Mouse (Mus musculus) cerebellum, postnatal 14 days (tissue): ENCODE results near the gene Celf2.

Experiments used
- DNase-seq, 2 experiments: peaks; one replicate each; pipeline ENCODE4 v3.0.0; 2021; ENCODE audit warnings: mixed read lengths in 2 of 2

Gene Celf2

DNA sequence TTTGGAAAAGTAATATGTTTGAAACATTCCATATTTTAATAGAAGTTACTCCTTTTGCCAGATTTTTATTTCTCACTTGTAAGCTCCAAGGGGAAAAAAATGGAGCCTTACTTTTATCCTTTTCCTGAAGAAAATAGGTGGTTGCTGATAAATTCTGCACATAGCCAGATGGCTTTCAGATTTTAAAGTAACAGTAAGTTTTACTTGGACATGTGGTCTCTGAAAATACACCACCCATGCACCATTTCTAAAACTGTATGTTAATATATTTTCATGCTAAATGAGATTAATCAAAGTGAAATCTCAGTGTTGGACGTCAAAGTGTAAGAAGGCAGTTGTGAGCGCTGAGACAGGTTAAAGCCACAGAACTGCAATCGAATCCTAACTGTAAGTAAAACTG is 502.5 kb downstream of the Celf2 start:
- DNase-seq, result no peak

DNA sequence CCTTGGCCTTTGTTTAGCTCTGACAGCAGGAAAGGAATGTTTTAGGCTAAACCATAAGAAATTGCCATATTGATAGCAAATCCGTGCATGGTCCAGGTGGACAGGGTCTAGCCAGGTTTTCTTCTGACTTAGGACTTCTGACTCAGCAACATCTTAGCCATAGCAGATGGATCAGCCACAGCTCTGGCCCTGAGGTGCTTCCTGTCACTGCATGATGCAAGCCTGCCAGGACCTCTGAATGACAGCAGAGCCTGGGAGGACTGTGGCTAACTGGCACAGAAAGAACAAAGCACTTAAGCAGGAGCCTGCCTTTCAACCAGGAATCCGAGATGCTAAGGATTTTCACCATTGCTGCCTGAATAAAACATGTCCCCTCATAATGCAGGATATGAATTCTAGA is 507.4 kb downstream of the Celf2 start:
- peak; percentile 82 to 87 for DNase-seq

- DNase-seq, result no peak
Measured at GRCm38 (mm10) chr2:6991010-6991421, 518.3 kb downstream of the Celf2 start.

- DNase-seq, result no peak
Measured at GRCm38 (mm10) chr2:6985706-6986105, 523.7 kb downstream of the Celf2 start.

GRCm38 (mm10) chr2:6983902-6984301 is 525.5 kb downstream of the Celf2 start:
- no peak for DNase-seq

GRCm38 (mm10) chr2:6976300-6976699 is 533.1 kb downstream of the Celf2 start:
- no peak for DNase-seq

DNA sequence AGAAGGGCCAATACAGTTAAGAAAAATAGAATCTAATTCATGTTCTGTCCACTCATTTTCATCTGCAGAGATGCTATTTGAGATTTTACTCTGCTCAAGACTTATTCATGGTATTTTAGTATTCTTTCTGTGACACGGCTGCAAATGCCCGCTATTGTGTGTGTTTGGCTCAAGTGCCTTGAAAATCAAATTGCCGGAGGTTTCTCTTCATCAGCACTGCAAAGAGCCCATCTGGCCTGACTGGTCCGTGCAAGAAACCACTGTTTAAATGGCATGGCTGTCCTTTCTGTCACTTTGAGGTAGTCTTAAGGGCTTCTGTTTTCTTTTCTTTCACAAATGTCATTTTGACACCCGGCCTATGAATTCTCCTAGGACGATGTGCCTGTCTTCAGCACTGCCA is 540.1 kb downstream of the Celf2 start:
- peak in 1 of 2 experiments; percentile 10 for DNase-seq

- DNase-seq, result no peak
Measured at GRCm38 (mm10) chr2:6965243-6965642, 544.1 kb downstream of the Celf2 start.

- no peak for DNase-seq
Measured at GRCm38 (mm10) chr2:6950702-6951101, 558.7 kb downstream of the Celf2 start.

DNA sequence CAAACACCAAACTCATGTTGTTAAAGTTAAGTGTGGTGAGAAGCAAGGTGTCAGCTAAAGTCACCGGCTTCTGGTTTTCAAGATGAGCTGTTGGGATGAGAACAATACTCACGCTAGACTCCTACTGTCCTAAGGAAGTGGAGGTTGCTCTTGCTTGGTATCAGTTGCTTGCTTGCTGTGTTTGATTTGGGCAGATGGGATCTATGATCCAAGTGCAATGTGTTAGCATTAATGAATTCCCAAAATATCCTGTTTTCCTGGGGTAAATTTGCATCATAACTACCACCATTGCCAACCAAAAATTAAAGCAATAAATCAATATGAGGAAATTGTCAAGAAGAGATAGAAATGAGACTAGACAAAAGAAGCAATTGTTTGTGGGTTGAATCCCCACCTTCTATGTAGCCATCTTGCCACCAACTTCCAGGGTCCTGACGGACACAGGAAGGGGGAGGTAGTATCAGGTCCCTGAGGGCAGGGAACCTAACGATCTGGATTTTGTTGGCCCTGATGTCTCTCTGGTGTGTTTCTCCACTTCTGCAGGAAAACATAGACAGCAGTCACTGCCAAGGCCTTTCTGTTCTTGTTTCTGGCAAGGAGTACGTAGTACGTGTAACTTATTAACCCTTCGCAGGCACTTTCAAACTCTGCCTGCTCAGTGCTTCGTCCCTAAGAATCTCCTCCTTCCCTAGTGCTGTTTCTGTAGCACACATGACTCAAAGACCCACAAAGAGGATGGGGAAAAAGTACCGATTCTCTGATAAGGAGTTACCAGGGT is 563.5 kb downstream of the Celf2 start:
- no peak for DNase-seq

- no peak for DNase-seq
Measured at GRCm38 (mm10) chr2:6943651-6944050, 565.7 kb downstream of the Celf2 start.

GRCm38 (mm10) chr2:6942635-6943390 is 566.5 kb downstream of the Celf2 start:
- DNase-seq, result no peak

DNA sequence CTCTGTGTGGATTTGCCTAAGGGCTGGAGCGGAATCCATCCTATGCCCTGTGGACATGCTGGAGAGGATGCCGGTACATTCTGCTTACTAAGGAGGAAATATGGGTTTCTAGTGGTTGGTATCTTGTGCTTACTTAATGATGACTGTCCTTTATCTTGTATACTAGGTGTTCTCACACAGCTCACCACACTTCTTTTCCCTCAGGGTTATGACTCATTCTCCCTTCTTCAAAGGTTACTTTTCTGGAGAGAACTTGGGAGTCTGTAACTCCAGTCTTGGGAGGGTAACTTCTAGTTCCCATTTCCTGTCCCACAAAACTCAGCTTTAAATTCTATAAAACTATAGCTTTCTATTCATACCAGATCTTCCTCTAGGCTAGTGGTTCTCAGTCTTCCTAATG is 570.2 kb downstream of the Celf2 start:
- no peak for DNase-seq

- no peak for DNase-seq
Measured at GRCm38 (mm10) chr2:6933130-6933529, 576.2 kb downstream of the Celf2 start.

- no peak for DNase-seq
Measured at GRCm38 (mm10) chr2:6927693-6928360, 581.5 kb downstream of the Celf2 start.

- DNase-seq, result no peak
Measured at GRCm38 (mm10) chr2:6925505-6925904, 583.9 kb downstream of the Celf2 start.

DNA sequence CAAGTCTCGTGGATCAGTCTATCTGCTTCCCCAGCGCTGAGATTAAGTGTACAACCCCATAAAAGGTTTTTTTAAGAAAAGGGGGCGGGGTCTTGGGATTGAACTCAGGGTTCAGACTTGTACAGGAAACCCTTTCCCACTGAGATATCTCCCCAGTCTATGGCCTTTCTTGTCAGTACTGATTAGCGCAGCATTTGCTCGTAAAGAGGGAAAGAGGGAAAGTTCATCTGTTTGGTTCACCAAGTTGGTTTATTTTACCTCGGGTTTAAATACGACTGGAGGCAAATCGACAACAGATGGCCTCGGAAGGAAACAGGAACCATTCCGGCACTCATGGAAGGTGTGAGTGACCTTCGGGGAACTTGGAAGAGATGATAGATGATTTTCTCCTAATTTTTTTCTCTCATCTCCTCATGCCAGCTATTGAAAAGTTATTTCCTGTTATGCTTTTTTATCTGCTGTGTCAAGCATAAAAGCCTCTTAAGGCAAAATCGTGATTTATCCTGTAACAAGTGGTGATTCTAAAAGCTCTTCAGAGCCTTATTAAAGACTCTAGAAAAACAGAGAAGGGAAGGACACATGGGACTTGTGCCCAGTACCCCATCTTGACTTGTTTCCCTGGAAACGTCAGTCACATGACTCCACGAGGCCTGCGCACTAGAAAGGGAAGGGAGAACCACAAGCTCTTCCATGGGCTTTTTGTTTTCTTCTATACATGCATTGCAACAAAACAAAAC is 585.5 kb downstream of the Celf2 start:
- peak; percentile 39 to 43 for DNase-seq

DNA sequence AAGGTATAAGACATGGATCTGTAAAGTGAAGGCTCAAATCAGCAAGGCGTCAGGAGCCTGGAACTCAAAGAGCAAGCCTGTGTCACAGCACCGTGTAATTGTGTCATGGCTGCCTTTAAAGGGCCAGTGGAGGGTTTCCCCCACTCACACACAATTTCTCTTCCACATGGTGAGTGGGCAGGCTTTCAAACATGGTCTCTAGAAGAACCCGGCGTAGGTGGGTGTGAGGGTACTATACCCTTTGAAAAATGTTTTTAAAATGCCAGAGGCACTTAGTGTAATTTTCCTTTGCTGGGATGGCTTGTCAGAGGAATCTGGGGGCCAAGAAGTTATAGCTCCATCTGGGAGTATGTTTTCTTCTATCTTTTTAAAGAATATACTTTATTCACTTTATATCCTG is 594.0 kb downstream of the Celf2 start:
- DNase-seq, result no peak

- no peak for DNase-seq
Measured at GRCm38 (mm10) chr2:6913315-6913714, 596.0 kb downstream of the Celf2 start.

- no peak for DNase-seq
Measured at GRCm38 (mm10) chr2:6911932-6912331, 597.4 kb downstream of the Celf2 start.

- DNase-seq, result no peak
Measured at GRCm38 (mm10) chr2:6909921-6910320, 599.4 kb downstream of the Celf2 start.

- no peak for DNase-seq
Measured at GRCm38 (mm10) chr2:6904411-6904810, 605.0 kb downstream of the Celf2 start.

DNA sequence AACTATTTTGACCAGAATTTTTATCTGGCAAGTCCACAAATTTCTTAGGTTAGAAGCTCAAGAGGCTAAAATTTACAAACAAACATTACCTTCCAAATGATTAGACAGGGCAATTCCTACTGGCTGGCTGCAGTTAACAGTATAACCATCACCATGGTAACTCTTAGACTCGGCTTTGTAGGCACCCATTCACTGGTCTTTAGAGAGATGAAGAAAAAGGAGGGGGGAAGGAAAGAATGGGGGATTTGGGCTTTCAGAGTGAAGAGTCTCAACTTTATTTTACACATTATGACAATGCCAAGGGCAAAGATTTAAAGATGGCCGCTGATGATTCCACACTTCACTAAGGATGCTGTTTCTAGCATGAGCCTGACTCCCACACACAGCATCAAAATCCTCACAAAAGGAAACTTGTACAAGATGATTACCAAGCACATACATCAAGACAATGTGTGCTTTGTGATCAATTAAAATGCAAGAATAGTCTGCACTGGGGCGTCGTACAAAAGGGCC is 606.1 kb downstream of the Celf2 start:
- DNase-seq, result no peak
